ENCODE assay signal across 9 mouse cellular contexts in genomic region chr2:65994886-65995468, GRCm38 (mm10).
DNase-seq lines count a peak whose midpoint lies in the region; ATAC-seq and TF ChIP-seq lines count a peak whose summit lies in the region.
"Had no signal": no experiment of that assay in that cellular context is flagged by ENCODE, and none has a peak within 500 bp of the region (broad histone marks: within the 10 kb centered on the region; RNA-seq: fewer than 3 reads in every experiment).

No protein-coding gene starts in this region.

- 72% methylated on average over 13 of the region's 13 CpGs for WGBS in forebrain, embryonic 10.5 days
- 14% methylated on average over 13 of the region's 13 CpGs for WGBS in hindbrain, embryonic 16.5 days
- WGBS in midbrain, embryonic 14.5 days, result 8% methylated on average over 13 of the region's 13 CpGs
- WGBS in lung, postnatal 0 days, result 44% methylated on average over 13 of the region's 13 CpGs

- H3K4me1 ChIP-seq in forebrain, embryonic 10.5 days, result peaks cover 54% of the 10 kb centered on the region
- peaks cover 24% of the 10 kb centered on the region for H3K4me1 ChIP-seq in hindbrain, embryonic 16.5 days (ENCODE audit: control insufficient read depth, insufficient read depth, low read depth, low read length)
- H3K4me1 ChIP-seq in midbrain, embryonic 14.5 days (ENCODE audit: control insufficient read depth, insufficient read depth, low read length), result peaks cover 50% of the 10 kb centered on the region
- no peaks in the 10 kb centered on the region for H3K4me1 ChIP-seq in lung, postnatal 0 days (ENCODE audit: insufficient read depth, low read depth, low read length)

- TF ChIP-seq EP300 in lung, postnatal 0 days (IDR thresholded peaks at IDR 0.05), result no peak

- TF ChIP-seq CTCF in lung, postnatal 0 days (IDR thresholded peaks at IDR 0.05), result no peak

- no peaks in the 10 kb centered on the region for H3K9me3 ChIP-seq in forebrain, embryonic 10.5 days
- H3K9me3 ChIP-seq in hindbrain, embryonic 16.5 days (ENCODE audit: control insufficient read depth, low read length), result no peaks in the 10 kb centered on the region
- no peaks in the 10 kb centered on the region for H3K9me3 ChIP-seq in midbrain, embryonic 14.5 days (ENCODE audit: control insufficient read depth, low read length)
- no peaks in the 10 kb centered on the region for H3K9me3 ChIP-seq in lung, postnatal 0 days (ENCODE audit: low read length)

- peak overlapping the region; percentile 8; the same call in 1 of the 2 replicates for H3K27ac ChIP-seq in forebrain, embryonic 10.5 days
- H3K27ac ChIP-seq in hindbrain, embryonic 16.5 days (ENCODE audit: low read depth, low read length), result peak overlapping the region; percentile 62
- peak overlapping the region; percentile 85 for H3K27ac ChIP-seq in midbrain, embryonic 14.5 days (replicated peaks; ENCODE audit: low read depth, low read length)
- no peak overlapping the region for H3K27ac ChIP-seq in lung, postnatal 0 days (ENCODE audit: low read length)

- no peak overlapping the region for H3K4me3 ChIP-seq in forebrain, embryonic 10.5 days
- H3K4me3 ChIP-seq in hindbrain, embryonic 16.5 days (ENCODE audit: low read length), result no peak overlapping the region
- H3K4me3 ChIP-seq in midbrain, embryonic 14.5 days (replicated peaks; ENCODE audit: low read depth, low read length), result no peak overlapping the region
- H3K4me3 ChIP-seq in lung, postnatal 0 days (ENCODE audit: low read depth, low read length), result no peak overlapping the region

- no peaks in the 10 kb centered on the region for H3K36me3 ChIP-seq in forebrain, embryonic 10.5 days (replicated peaks)
- no peaks in the 10 kb centered on the region for H3K36me3 ChIP-seq in hindbrain, embryonic 16.5 days (ENCODE audit: control insufficient read depth, insufficient read depth, low read length)
- H3K36me3 ChIP-seq in midbrain, embryonic 14.5 days (ENCODE audit: control insufficient read depth, insufficient read depth, low read length), result no peaks in the 10 kb centered on the region
- H3K36me3 ChIP-seq in lung, postnatal 0 days (ENCODE audit: insufficient read depth, low read length), result no peaks in the 10 kb centered on the region
- H3K36me3 ChIP-seq: G1E had no signal

- no peaks in the 10 kb centered on the region for H3K27me3 ChIP-seq in forebrain, embryonic 10.5 days (ENCODE audit: poor library complexity, severe bottlenecking)
- no peaks in the 10 kb centered on the region for H3K27me3 ChIP-seq in hindbrain, embryonic 16.5 days (replicated peaks; ENCODE audit: control insufficient read depth, insufficient read depth, low read length)
- H3K27me3 ChIP-seq in midbrain, embryonic 14.5 days (ENCODE audit: control insufficient read depth, insufficient read depth, low read length), result no peaks in the 10 kb centered on the region
- H3K27me3 ChIP-seq in lung, postnatal 0 days (replicated peaks; ENCODE audit: insufficient read depth, low read length), result no peaks in the 10 kb centered on the region

- peak; percentile 36 for DNase-seq in kidney, adult 11 months
- no peak for DNase-seq in kidney, postnatal 4 days
- DNase-seq in forebrain, embryonic 10.5 days (ENCODE audit: extremely low spot score, low spot score), result no peak
- DNase-seq in midbrain, embryonic 14.5 days, result peak; percentile 89
- no peak for DNase-seq in urinary bladder, postnatal 25 days (ENCODE audit: low spot score)
- DNase-seq in lung, postnatal 0 days (ENCODE audit: low spot score), result no peak
- no peak for DNase-seq in layer of hippocampus, postnatal 25 days (ENCODE audit: extremely low spot score in 1 of 2, low spot score in 1 of 2)

- peak overlapping the region; percentile 23 for H3K4me2 ChIP-seq in hindbrain, embryonic 16.5 days (ENCODE audit: low read length)
- peak overlapping the region; percentile 31 for H3K4me2 ChIP-seq in midbrain, embryonic 14.5 days (ENCODE audit: low read length)
- no peak overlapping the region for H3K4me2 ChIP-seq in lung, postnatal 0 days (replicated peaks; ENCODE audit: low read depth, low read length)

- H3K9ac ChIP-seq in hindbrain, embryonic 16.5 days (ENCODE audit: low read depth, low read length), result peak overlapping the region; percentile 19; the same call in 1 of the 2 replicates
- peak overlapping the region; percentile 10; the same call in 1 of the 2 replicates for H3K9ac ChIP-seq in midbrain, embryonic 14.5 days (replicated peaks; ENCODE audit: low read length)
- no peak overlapping the region for H3K9ac ChIP-seq in lung, postnatal 0 days (replicated peaks; ENCODE audit: low read depth)

- ATAC-seq in hindbrain, embryonic 16.5 days, result peak; percentile 89
- peak; percentile 91 for ATAC-seq in midbrain, embryonic 14.5 days (ENCODE audit: low FRiP score, low TSS enrichment)
- no peak for ATAC-seq in lung, postnatal 0 days

Comparison
In these comparisons a context has a peak if more than half of its experiments do, and no peak if none do; other contexts are left out.
1. DNase-seq: peak in kidney, adult 11 months (single experiment) and midbrain, embryonic 14.5 days (single experiment); none in kidney, postnatal 4 days (0 of 2), forebrain, embryonic 10.5 days (single experiment), urinary bladder, postnatal 25 days (single experiment), lung, postnatal 0 days (single experiment) and layer of hippocampus, postnatal 25 days (0 of 2).